ENCODE assay signal across 18 mouse cellular contexts in the genomic region with DNA sequence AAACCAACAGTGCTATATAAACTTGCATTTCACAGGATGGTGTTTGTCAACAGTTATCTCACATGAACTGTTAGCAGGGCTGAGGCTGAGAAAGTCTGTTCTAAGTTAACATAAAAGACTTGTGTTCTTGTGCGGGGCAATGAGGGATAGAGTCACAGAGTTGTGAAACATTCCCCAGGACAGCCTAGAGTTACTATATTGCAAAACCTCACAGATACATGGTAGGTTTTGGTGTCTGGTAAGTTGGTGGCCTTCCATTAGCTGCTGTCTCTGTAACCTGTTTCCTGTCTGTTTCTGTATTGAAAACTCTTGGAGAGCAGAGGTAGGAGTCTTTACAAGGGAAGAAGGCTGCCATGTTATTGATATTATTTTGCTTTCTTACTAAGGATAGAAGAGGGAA. TPM values are rescaled to one million over a fixed set of nuclear protein-coding genes. Genes with fewer than 3 reads are reported as not detected.
A peak's percentile ranks its signal among the peaks of the same experiment; 100 is the strongest.
DNase-seq lines count a peak whose midpoint lies in the region; ATAC-seq lines count a peak whose summit lies in the region.
"Had no signal": no experiment of that assay in that cellular context is flagged by ENCODE, and none has a peak within 500 bp of the region (broad histone marks: within the 10 kb centered on the region; RNA-seq: fewer than 3 reads in every experiment).

No protein-coding gene starts in this region.

- ATAC-seq in granulocyte monocyte progenitor cell, adult 5-6 weeks (replicated peaks; ENCODE audit: poor library complexity, severe bottlenecking) = peak; percentile 80
- ATAC-seq in megakaryocyte progenitor cell, adult 5-6 weeks (replicated peaks; ENCODE audit: poor library complexity) = peak; percentile 72
- no peak for ATAC-seq in erythroid progenitor cell, adult 5-6 weeks (replicated peaks; ENCODE audit: low FRiP score, poor library complexity, severe bottlenecking)
- ATAC-seq: forebrain, embryonic 13.5 days; forebrain, embryonic 15.5 days; forebrain, postnatal 0 days had no signal

- intact Hi-C loops in left cerebral cortex, postnatal 4 days (cut with DNase I) = no loop called here

- DNase-seq in 416B (ENCODE audit: low read depth) = peak; percentile 63
- DNase-seq in left cerebral cortex, postnatal 4 days = no peak
- DNase-seq: adrenal gland, adult 8-10 months; adrenal gland, postnatal 14 days; adrenal gland, postnatal 36 days; cerebellum, adult 11 months; cerebellum, adult 18-20 months; cerebellum, adult 8-10 months; cerebellum, adult 9-11 months; cerebellum, postnatal 14 days; cerebellum, postnatal 36 days; embryo, embryonic 11 days; forebrain, postnatal 0 days had no signal

RNA-seq across cellular contexts. Expression of gene Nedd9, which starts 47.0 kb away (rescaled TPM):
- total RNA-seq in granulocyte monocyte progenitor cell, adult 5-6 weeks (2014; fragmentation: Nextera tagmentation) = 15.1 and 22.2 TPM in 2 replicates
- total RNA-seq in granulocyte monocyte progenitor cell, adult 5-6 weeks (2017) = 23.4 and 37.8 TPM in 2 replicates
- 16.8 and 18.6 TPM in 2 replicates for total RNA-seq in megakaryocyte progenitor cell, adult 5-6 weeks (2015)
- 19.7 and 23.1 TPM in 2 replicates for total RNA-seq in megakaryocyte progenitor cell, adult 5-6 weeks (2017)
- total RNA-seq in erythroid progenitor cell, adult 5-6 weeks (2015; ENCODE audit: low replicate concordance) = 11.2 and 19.7 TPM in 2 replicates
- 8.7 and 17.2 TPM in 2 replicates for total RNA-seq in erythroid progenitor cell, adult 5-6 weeks (2017; ENCODE audit: low replicate concordance)
- 10 to 100 TPM; 19.8 to 21.0 TPM for total RNA-seq in left cerebral cortex, postnatal 4 days (2021)
